Mouse (Mus musculus) right cerebral cortex, postnatal 10 days (tissue): ENCODE measurements at regions not wholly inside any gene's neighbourhood (a gene's known extent, or its start where the extent isn't known, plus 50 kb on each side); places are given as distances from the start of the nearest gene placed in this dataset.

ENCODE experiments used
- DNase-seq, 2 experiments: peaks; one replicate each; pipeline ENCODE4 v3.0.0; 2021; ENCODE audit warnings: low spot score in 2 of 2

GRCm38 (mm10) chr5:62545785-62546184 is 220.2 kb downstream of the Arap2 start:
- no peak for DNase-seq

GRCm38 (mm10) chr5:62539304-62539703 is 226.7 kb downstream of the Arap2 start:
- DNase-seq: no peak

DNA sequence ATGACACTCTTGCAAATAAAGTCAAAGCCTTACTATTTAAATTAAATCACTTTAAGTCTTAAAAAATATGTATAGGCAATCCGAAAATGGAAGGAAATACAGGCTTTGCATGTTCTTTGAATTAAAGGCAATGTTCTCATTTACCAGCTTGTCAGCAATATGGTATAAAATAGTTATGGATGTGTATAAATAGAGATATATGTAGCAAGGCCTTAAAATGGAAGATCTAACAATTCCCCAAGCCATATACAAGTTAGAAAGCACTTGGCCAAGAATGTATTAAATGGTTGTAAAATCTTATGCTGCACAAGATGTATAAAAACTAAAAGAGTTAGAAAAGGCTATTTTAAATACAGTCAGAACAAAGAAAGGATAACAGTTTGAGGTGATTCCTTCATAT is 254.1 kb downstream of the Arap2 start:
- DNase-seq: no peak

- peak in 1 of 2 experiments; percentile 24 for DNase-seq
These were observed 282.4 kb downstream of the Arap2 start for GRCm38 (mm10) chr5:62483521-62483920.

DNA sequence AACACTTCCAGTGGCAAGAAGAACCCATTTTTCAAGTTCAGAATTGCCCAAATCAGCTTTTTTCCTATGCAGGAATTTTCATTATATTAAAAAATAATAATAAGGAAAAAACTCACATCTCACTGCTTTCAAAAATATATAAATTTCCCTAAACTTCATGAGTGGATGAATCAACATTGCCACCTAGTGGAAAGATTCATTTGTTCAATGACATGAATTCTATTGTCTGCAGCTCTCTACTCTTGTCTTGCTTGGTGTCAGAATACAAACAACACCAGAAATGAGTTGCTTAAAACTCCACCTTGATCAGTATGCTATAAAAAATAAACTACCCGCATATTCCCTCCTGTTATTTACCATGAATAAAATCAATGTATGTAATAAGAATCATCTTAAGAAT is 285.0 kb downstream of the Arap2 start:
- no peak for DNase-seq

DNA sequence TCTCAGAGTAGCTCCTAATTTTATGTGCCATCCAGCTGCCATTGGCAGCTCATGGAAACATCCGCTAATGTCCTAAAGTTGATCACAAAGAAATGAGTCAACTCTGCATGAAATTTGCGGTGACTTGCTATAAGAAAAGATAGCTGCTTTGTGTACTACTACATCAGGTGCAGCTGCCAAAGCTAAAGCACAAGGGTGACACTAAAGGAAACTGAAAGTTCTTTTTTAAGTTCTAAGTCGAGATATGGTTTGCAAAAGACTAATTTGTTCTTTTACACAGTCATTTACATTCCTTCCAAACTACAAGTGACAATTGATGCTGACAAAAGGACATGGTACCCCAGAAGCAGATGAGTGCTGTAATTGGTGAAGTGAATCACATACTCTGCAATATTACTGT is 292.5 kb downstream of the Arap2 start:
- no peak for DNase-seq

DNA sequence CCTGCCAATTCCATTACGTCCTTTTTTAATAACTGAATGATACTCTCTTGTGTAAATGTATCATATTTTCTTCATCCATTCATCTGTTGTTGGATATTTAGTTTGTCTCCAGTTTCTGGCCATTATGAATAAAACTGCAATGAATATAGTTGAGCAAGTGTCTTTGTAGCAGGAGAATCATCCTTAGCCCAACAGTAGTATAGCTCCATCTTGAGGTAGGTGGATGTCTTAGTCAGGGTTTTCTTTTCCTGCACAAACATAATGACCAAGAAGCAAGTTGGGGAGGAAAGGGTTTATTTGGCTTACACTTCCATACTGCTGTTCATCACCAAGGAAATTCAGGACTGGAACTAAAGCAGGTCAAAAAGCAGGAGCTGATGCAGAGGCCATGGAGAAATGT is 299.2 kb downstream of the Arap2 start:
- DNase-seq: no peak

- no peak for DNase-seq
These were observed 303.4 kb downstream of the Arap2 start for GRCm38 (mm10) chr5:62462574-62462973.
